Mouse (Mus musculus) right cerebral cortex, postnatal 4 days (tissue): ENCODE measurements around the gene Hacd2.

Experiments used
- DNase-seq: peaks from one replicate; pipeline ENCODE4 v3.0.0-alpha.2; 2022

Gene Hacd2

GRCm38 (mm10) chr16:35007361-35007760, 14.9 kb upstream of the Hacd2 start:
- no peak for DNase-seq

- no peak for DNase-seq
Observed at GRCm38 (mm10) chr16:35008447-35008846, 13.8 kb upstream of the Hacd2 start.

GRCm38 (mm10) chr16:35013501-35013900, 8.7 kb upstream of the Hacd2 start:
- no peak for DNase-seq

- DNase-seq = no peak
Observed at GRCm38 (mm10) chr16:35016491-35016890, 5.7 kb upstream of the Hacd2 start.

- no peak for DNase-seq
Observed at GRCm38 (mm10) chr16:35018470-35018974, 3.7 kb upstream of the Hacd2 start.

- no peak for DNase-seq
Observed at GRCm38 (mm10) chr16:35021903-35022241, 356 bp upstream of the Hacd2 start.

- DNase-seq = no peak
Observed at GRCm38 (mm10) chr16:35023138-35023735, 1.0 kb downstream of the Hacd2 start.

- no peak for DNase-seq
Observed at GRCm38 (mm10) chr16:35024300-35024699, 2.1 kb downstream of the Hacd2 start.

GRCm38 (mm10) chr16:35025347-35025746, 3.1 kb downstream of the Hacd2 start:
- DNase-seq = no peak

- no peak for DNase-seq
Observed at GRCm38 (mm10) chr16:35033241-35033640, 11.0 kb downstream of the Hacd2 start.

- DNase-seq = no peak
Observed at GRCm38 (mm10) chr16:35033809-35034577, 11.8 kb downstream of the Hacd2 start.

GRCm38 (mm10) chr16:35034971-35035370, 12.7 kb downstream of the Hacd2 start:
- no peak for DNase-seq

- no peak for DNase-seq
Observed at GRCm38 (mm10) chr16:35036754-35037153, 14.5 kb downstream of the Hacd2 start.

- no peak for DNase-seq
Observed at GRCm38 (mm10) chr16:35038343-35039057, 16.3 kb downstream of the Hacd2 start.

GRCm38 (mm10) chr16:35040154-35040553, 17.9 kb downstream of the Hacd2 start:
- DNase-seq = no peak

- no peak for DNase-seq
Observed at GRCm38 (mm10) chr16:35041001-35041400, 18.8 kb downstream of the Hacd2 start.

- DNase-seq = no peak
Observed at GRCm38 (mm10) chr16:35046081-35046775, 24.0 kb downstream of the Hacd2 start.

- no peak for DNase-seq
Observed at GRCm38 (mm10) chr16:35047272-35047969, 25.2 kb downstream of the Hacd2 start.

GRCm38 (mm10) chr16:35051066-35051465, 28.8 kb downstream of the Hacd2 start:
- no peak for DNase-seq

GRCm38 (mm10) chr16:35052191-35052590, 30.0 kb downstream of the Hacd2 start:
- DNase-seq = no peak

- DNase-seq = no peak
Observed at GRCm38 (mm10) chr16:35054432-35055193, 32.4 kb downstream of the Hacd2 start.

- no peak for DNase-seq
Observed at GRCm38 (mm10) chr16:35055194-35055506, 32.9 kb downstream of the Hacd2 start.
